Mouse (Mus musculus) forebrain, embryonic 12.5 days (tissue): ENCODE measurements around the gene Glis2. TPM values are rescaled to one million over a fixed set of nuclear protein-coding genes. Genes with fewer than 3 reads are reported as not detected.
"Not testable (repeated sequence)": the region's sequence is repeated elsewhere in the genome, so short reads cannot be mapped to it uniquely, and the experiment has no call there.

Experiments
- ATAC-seq: fragments of 200-750 bp; cut with Nextera tagmentation; 2 replicates; pipeline ENCODE4 v1.8.0; 2017; ENCODE audit warnings: moderate TSS enrichment; ENCODE audit not compliant: low FRiP score
- H3K27ac ChIP-seq: fragments of 300-500 bp; sonication (generic); 2 replicates; pipeline ENCODE4 v1.5.1; 2016; ENCODE audit warnings: mild to moderate bottlenecking
- H3K27me3 ChIP-seq: fragments of 300-500 bp; sonication (generic); 2 replicates; pipeline ENCODE4 v1.6.1; 2016; ENCODE audit warnings: mild to moderate bottlenecking
- H3K36me3 ChIP-seq: fragments of 300-500 bp; sonication (generic); replicated peaks from 2 replicates; pipeline ENCODE4 v1.6.1; 2016; ENCODE audit warnings: mild to moderate bottlenecking
- H3K4me1 ChIP-seq: fragments of 300-500 bp; sonication (generic); 2 replicates; pipeline ENCODE4 v1.6.1; 2016
- H3K4me2 ChIP-seq: fragments of 300-500 bp; sonication (generic); 2 replicates; pipeline ENCODE4 v1.6.1; 2016; ENCODE audit warnings: mild to moderate bottlenecking, moderate library complexity
- H3K4me3 ChIP-seq: fragments of 300-500 bp; sonication (generic); replicated peaks from 2 replicates; pipeline ENCODE4 v1.5.1; 2016; ENCODE audit warnings: mild to moderate bottlenecking
- H3K9ac ChIP-seq: fragments of 300-500 bp; sonication (generic); 2 replicates; pipeline ENCODE4 v1.6.1; 2016; ENCODE audit warnings: mild to moderate bottlenecking
- H3K9me3 ChIP-seq: fragments of 300-500 bp; sonication (generic); 2 replicates; pipeline ENCODE4 v1.6.1; 2016
- WGBS: fragments of 180-500 bp; shearing (Covaris S2); methylation state at CpG from one replicate; pipeline ENCODE4 v1.1.7; 2016; 5-methylcytosine and 5-hydroxymethylcytosine counted together
- polyA plus RNA-seq: library from polyadenylated mRNA; unstranded; fragments of >200 nt; fragmentation: Nextera tagmentation; extraction: Ambion mirVana; gene quantifications from 2 replicates; pipeline ENCODE4 v1.2.1, GENCODE M21; 2016

Gene Glis2
- polyA plus RNA-seq, 1 experiment from 2014 or later, result 22.0 TPM

DNA sequence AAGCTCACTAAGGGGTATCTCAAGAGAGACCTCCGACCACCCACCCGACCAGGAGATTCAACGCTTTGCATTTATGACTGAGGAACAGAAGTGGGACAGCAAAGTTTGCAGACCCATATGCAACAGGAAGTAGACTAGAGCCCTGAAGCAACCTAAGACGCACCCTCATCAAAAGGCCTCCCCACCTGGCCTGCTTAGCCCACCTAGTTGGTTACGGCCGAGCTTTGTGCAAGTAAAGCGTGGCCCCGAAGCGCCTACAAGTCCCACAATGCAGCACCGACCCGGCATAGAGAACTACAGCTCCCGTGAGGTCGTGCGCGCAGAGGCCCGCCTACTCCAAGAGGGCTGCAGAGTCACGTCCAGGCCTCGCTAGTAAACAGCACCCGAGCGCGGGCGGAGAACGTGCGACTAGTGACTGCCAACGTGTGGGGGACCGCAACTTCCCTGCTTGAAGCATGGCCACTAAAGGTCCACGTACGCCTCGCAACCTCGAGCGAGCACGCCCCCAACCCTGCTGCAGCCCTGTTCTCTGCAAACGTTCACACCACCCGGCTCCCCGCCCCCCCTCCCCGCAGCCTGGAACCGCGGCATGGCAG lies 36.0 kb upstream of the Glis2 start:
- peaks cover 18% of the 10 kb centered on the region for H3K4me1 ChIP-seq
- under 1% methylated on average over 38 of the region's 38 CpGs for WGBS
- ATAC-seq, result peak; percentile 95
- H3K9me3 ChIP-seq, result no peaks in the 10 kb centered on the region
- H3K9ac ChIP-seq, result peak overlapping the region; percentile 81
- H3K4me3 ChIP-seq, result peak overlapping the region; percentile 78
- peak overlapping the region; percentile 79 for H3K4me2 ChIP-seq
- H3K27ac ChIP-seq, result peak overlapping the region; percentile 93
- no peaks in the 10 kb centered on the region for H3K27me3 ChIP-seq
- 0 out of 2 replicates have a peak, but pooled peaks cover 4% of the 10 kb centered on the region for H3K36me3 ChIP-seq

DNA sequence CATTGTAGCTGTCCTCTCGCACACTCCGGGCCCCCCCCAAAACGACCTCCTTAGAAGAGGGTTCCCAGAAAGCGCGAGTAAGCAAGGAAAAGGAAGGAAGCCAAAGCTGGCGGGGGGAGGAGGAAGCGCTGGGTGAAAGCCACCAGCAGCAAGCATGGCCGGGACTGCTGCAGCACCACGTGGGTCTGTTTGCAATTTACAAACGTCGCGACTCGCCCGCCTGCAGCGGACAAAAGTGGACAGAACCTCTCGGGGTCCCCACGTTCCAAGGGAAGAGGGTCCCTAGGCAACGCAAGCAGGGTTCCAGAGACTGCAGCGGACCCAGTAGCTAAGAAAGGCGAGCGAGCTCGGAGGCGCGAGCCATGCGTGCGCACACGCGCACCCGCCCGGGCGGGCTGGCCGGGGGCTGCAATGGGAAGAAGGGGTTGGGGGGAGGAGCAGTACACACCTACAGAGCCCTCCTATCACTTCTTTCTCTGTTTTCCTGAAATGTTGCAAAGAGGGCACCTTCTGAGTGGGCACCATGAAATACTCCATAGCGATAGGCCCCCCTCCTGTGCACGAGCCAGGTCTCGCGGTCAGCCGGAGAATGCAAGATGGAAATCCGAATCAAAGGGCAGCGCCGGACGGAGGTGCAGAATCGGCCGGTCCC lies 35.4 kb upstream of the Glis2 start:
- peak; percentile 42 for ATAC-seq
- peaks cover 18% of the 10 kb centered on the region for H3K4me1 ChIP-seq
- H3K4me3 ChIP-seq, result peak overlapping the region; percentile 78
- WGBS, result under 1% methylated on average over 42 of the region's 43 CpGs
- H3K27ac ChIP-seq, result peak overlapping the region; percentile 93
- 0 out of 2 replicates have a peak, but pooled peaks cover 4% of the 10 kb centered on the region for H3K36me3 ChIP-seq
- H3K4me2 ChIP-seq, result peak overlapping the region; percentile 79
- H3K9ac ChIP-seq, result peak overlapping the region; percentile 81
- no peaks in the 10 kb centered on the region for H3K27me3 ChIP-seq
- no peaks in the 10 kb centered on the region for H3K9me3 ChIP-seq

DNA sequence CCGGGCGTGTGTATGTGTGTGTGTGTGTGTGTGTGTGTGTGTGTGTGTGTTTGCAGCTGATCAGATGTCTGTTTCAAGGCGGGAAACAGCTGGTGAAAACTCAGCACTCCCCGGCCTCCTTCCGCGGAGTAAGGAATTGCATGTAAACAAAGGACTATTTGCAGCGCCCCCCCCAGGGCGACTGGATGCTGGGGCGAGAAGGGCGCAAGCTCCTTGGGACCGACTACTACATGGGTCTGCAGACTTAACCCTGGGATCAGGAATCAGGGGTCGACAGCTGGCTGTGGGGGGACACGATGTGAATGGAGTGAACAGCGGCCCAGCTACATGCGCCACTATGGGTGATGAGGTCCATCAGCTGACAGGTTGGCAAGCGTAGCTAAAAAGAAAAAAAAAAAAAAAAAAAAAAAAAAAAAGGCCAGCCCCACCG lies 34.8 kb upstream of the Glis2 start, which contains the start of gene Tfap4:
Gene Tfap4 (minus strand): TSS at position 140 of the 430 bp plus-strand sequence.
- ATAC-seq, result peak; percentile 40
- WGBS, result 0% methylated on average over 17 of the region's 17 CpGs
- Histone ChIP-seq H3K4me3 (peak within 1 kb of the TSS; percentile 78), H3K4me1 (peaks cover 18% of the 10 kb centered on the region), H3K4me2 (peak within 1 kb of the TSS; percentile 79), H3K27me3 (no peaks in the 10 kb centered on the region), H3K27ac (peak within 1 kb of the TSS; percentile 93), H3K9ac (peak within 1 kb of the TSS; percentile 81), H3K36me3 (0 out of 2 replicates have a peak, but pooled peaks cover 4% of the 10 kb centered on the region), H3K9me3 (no peaks in the 10 kb centered on the region)

DNA sequence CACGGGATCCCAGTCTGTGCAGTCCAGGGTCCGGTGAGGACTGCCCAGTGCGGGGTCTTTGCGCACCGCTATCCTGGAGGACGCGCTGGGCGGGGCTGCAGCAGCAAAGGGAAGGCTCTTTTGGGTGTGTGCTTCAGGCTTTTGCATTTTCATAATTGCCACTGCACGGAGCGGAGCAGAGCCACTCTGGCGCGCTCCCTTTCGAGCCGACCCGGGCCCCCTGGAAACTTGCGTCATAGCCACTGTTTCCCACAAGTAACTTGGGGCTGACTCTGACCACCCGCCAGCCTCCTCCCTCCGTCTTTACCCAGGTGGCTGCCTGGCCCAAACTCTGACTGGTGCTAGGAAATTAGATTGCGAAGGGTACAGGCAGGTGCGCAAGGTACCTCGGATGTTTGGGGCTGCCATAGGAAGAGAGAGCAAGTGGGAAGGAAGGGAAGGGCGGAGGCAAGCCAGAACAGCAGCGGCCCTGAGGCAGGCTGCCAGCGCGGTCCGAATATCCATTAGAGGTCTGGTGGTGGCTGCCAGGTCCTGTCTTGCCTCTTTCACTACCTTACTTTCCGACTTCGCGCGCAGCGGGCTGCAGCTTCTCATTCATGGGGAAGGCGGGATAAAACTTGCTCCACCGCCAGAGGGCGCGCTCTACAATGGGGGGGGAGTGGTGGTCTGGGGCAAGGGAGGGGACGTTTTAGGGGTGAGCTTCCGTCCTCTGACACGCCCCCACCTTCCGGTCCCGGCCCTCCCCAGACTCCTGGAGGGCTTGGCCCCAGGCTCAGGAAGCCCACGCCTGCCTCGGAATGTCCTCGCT lies 34.2 kb upstream of the Glis2 start:
- ATAC-seq, result peak; percentile 39
- Histone ChIP-seq H3K36me3 (0 out of 2 replicates have a peak, but pooled peaks cover 4% of the 10 kb centered on the region), H3K4me2 (peak overlapping the region; percentile 79), H3K9ac (peak overlapping the region; percentile 81), H3K4me1 (peaks cover 18% of the 10 kb centered on the region), H3K27me3 (no peaks in the 10 kb centered on the region), H3K27ac (peak overlapping the region; percentile 93), H3K4me3 (peak overlapping the region; percentile 78), H3K9me3 (no peaks in the 10 kb centered on the region)
- 2% methylated on average over 43 of the region's 43 CpGs for WGBS

- Histone ChIP-seq H3K4me3 (no peak overlapping the region), H3K27ac (no peak overlapping the region), H3K27me3 (no peaks in the 10 kb centered on the region), H3K9me3 (no peaks in the 10 kb centered on the region), H3K4me2 (no peak overlapping the region), H3K36me3 (no peaks in the 10 kb centered on the region), H3K4me1 (0 out of 2 replicates have a peak, but pooled peaks cover 5% of the 10 kb centered on the region), H3K9ac (no peak overlapping the region)
- peak; percentile 49; the same call in 1 of the 2 replicates for ATAC-seq
- WGBS, result 20% methylated on average over 4 of the region's 4 CpGs
Observed at GRCm38 (mm10) chr16:4567912-4568311, 26.6 kb upstream of the Glis2 start.

- 60% methylated on average over 4 of the region's 4 CpGs for WGBS
- no peak overlapping the region for H3K4me2 ChIP-seq
- no peaks in the 10 kb centered on the region for H3K9me3 ChIP-seq
- no peaks in the 10 kb centered on the region for H3K36me3 ChIP-seq
- no peak for ATAC-seq
- H3K27ac ChIP-seq, result no peak overlapping the region
- 0 out of 2 replicates have a peak, but pooled peaks cover 5% of the 10 kb centered on the region for H3K4me1 ChIP-seq
- H3K9ac ChIP-seq, result no peak overlapping the region
- H3K4me3 ChIP-seq, result no peak overlapping the region
- H3K27me3 ChIP-seq, result no peaks in the 10 kb centered on the region
Observed at GRCm38 (mm10) chr16:4570737-4571136, 23.8 kb upstream of the Glis2 start.

DNA sequence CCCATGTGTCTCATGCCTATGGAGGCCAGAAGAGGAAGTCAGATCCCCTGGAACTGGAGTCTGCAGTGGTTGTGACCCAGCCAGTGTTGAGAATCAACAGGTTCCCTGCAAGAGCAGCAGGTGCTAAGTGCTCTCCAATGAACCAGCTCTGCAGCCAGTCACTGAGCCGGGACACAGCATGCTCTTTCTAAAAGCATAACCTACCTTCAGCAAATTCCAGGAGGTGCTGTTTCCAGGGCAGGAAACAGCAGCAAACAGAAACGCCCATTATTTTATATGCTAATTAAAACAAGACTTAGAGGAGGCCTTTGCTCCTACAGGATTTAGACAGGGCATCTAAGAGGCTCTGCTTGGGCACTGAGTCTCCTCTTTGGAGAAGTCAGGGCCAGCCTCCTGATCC lies 18.5 kb upstream of the Glis2 start:
- H3K4me3 ChIP-seq, result no peak overlapping the region
- H3K9ac ChIP-seq, result no peak overlapping the region
- no peak overlapping the region for H3K27ac ChIP-seq
- no peaks in the 10 kb centered on the region for H3K9me3 ChIP-seq
- 0 out of 2 replicates have a peak, but pooled peaks cover 5% of the 10 kb centered on the region for H3K4me1 ChIP-seq
- no peaks in the 10 kb centered on the region for H3K27me3 ChIP-seq
- 59% methylated on average over 2 of the region's 2 CpGs for WGBS
- no peaks in the 10 kb centered on the region for H3K36me3 ChIP-seq
- ATAC-seq, result no peak
- no peak overlapping the region for H3K4me2 ChIP-seq

DNA sequence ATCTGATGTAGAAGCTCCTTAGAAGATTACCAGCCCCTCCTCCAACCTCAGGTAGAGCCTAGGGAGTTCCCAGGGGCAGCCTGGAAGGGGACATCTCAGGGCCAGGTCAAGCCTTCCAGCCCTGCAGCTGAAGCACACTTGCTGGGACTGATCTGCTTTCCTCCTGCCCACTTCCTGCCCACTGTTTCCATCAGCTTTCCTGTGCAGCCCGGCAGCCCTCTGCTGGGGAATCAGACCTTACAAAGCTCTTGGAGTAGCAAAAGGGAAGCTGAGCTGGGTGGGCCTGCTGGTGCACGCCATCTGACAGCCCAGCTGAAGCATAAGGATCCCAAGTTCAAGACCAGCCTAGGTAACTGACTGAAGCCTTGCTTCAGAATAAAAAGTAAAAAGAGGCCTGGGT lies 17.6 kb upstream of the Glis2 start:
- WGBS, result 68% methylated on average over 2 of the region's 2 CpGs
- no peak for ATAC-seq
- H3K4me1 ChIP-seq, result 0 out of 2 replicates have a peak, but pooled peaks cover 4% of the 10 kb centered on the region
- H3K9ac ChIP-seq, result no peak overlapping the region
- H3K4me3 ChIP-seq, result no peak overlapping the region
- no peaks in the 10 kb centered on the region for H3K36me3 ChIP-seq
- H3K27ac ChIP-seq, result no peak overlapping the region
- no peaks in the 10 kb centered on the region for H3K27me3 ChIP-seq
- no peak overlapping the region for H3K4me2 ChIP-seq
- no peaks in the 10 kb centered on the region for H3K9me3 ChIP-seq

GRCm38 (mm10) chr16:4578630-4579029 lies 15.9 kb upstream of the Glis2 start:
- ATAC-seq, result no peak
- H3K4me1 ChIP-seq, result 0 out of 2 replicates have a peak, but pooled peaks cover 4% of the 10 kb centered on the region
- no peaks in the 10 kb centered on the region for H3K27me3 ChIP-seq
- H3K27ac ChIP-seq, result no peak overlapping the region
- H3K4me2 ChIP-seq, result no peak overlapping the region
- 79% methylated on average over 7 of the region's 7 CpGs for WGBS
- H3K4me3 ChIP-seq, result no peak overlapping the region
- H3K9ac ChIP-seq, result no peak overlapping the region
- H3K9me3 ChIP-seq, result no peaks in the 10 kb centered on the region
- H3K36me3 ChIP-seq, result no peaks in the 10 kb centered on the region

- not testable (repeated sequence) for H3K4me2 ChIP-seq, H3K9me3 ChIP-seq, H3K27ac ChIP-seq, H3K4me3 ChIP-seq, H3K27me3 ChIP-seq, ATAC-seq, H3K9ac ChIP-seq, H3K4me1 ChIP-seq, H3K36me3 ChIP-seq
- WGBS, result 92% methylated on average over 4 of the region's 4 CpGs
Observed at GRCm38 (mm10) chr16:4581179-4581578, 13.3 kb upstream of the Glis2 start.

GRCm38 (mm10) chr16:4583807-4584206 lies 10.7 kb upstream of the Glis2 start:
- Histone ChIP-seq H3K36me3 (no peaks in the 10 kb centered on the region), H3K4me1 (peaks cover 18% of the 10 kb centered on the region), H3K27ac (no peak overlapping the region), H3K4me3 (no peak overlapping the region), H3K9ac (no peak overlapping the region), H3K4me2 (no peak overlapping the region), H3K9me3 (no peaks in the 10 kb centered on the region), H3K27me3 (no peaks in the 10 kb centered on the region)
- 91% methylated on average over 3 of the region's 3 CpGs for WGBS
- no peak for ATAC-seq

DNA sequence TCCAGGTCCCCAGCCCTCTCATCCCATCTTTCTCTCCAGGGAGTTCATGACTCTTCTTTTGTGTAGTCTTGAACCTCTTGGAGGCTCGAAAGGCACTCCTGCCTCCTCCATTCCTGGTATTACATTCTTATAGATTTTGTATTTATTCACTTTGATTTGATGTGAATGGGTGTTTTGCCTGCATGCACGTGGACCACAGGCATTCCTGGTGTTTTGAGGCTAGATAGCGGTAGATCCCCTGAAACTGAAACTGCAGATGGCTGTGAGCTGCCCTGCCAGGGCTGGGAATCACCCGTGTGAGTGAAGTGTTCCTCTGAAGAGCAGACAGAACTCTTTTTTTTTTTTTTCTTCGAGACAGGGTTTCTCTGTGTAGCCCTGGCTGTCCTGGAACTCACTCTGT lies 10.1 kb upstream of the Glis2 start:
- no peak overlapping the region for H3K4me2 ChIP-seq
- 76% methylated on average over 5 of the region's 5 CpGs for WGBS
- ATAC-seq, result no peak
- H3K36me3 ChIP-seq, result no peaks in the 10 kb centered on the region
- H3K4me3 ChIP-seq, result no peak overlapping the region
- no peak overlapping the region for H3K27ac ChIP-seq
- H3K4me1 ChIP-seq, result peaks cover 18% of the 10 kb centered on the region
- H3K9me3 ChIP-seq, result no peaks in the 10 kb centered on the region
- no peak overlapping the region for H3K9ac ChIP-seq
- no peaks in the 10 kb centered on the region for H3K27me3 ChIP-seq
